Mouse (Mus musculus): Measurements from ENCODE around the gene Lypd6. TPM values are rescaled to one million over a fixed set of nuclear protein-coding genes. Genes with fewer than 3 reads are reported as not detected.

Lypd6 gene
- total and polyA plus RNA-seq, 3 experiments = not detected

GRCm38 (mm10) chr2:50150816-50151215, 84.6 kb downstream of the Lypd6 start:
- no peaks in the 10 kb centered on the region for H3K36me3 ChIP-seq (ENCODE audit: control insufficient read depth in 1 of 2, insufficient read depth in 2 of 2, low read length in 2 of 2)
- H3K27me3 ChIP-seq (ENCODE audit: control insufficient read depth in 1 of 2, insufficient read depth in 2 of 2, low read length in 2 of 2) = no peaks in the 10 kb centered on the region
- H3K79me2 ChIP-seq (ENCODE audit: control insufficient read depth, insufficient read depth, low read length, poor library complexity) = no peaks in the 10 kb centered on the region
- no peaks in the 10 kb centered on the region for H3K4me1 ChIP-seq (ENCODE audit: control insufficient read depth in 1 of 2, insufficient read depth in 2 of 2, low read length in 2 of 2)
- no peak overlapping the region for H3K4me3 ChIP-seq (ENCODE audit: control insufficient read depth in 1 of 2, insufficient read depth in 1 of 2, low read depth in 2 of 2, low read length in 2 of 2)
- H3K9me3 ChIP-seq (replicated peaks; ENCODE audit: insufficient read depth, low read length) = no peaks in the 10 kb centered on the region
- H3K27ac ChIP-seq (ENCODE audit: control insufficient read depth, low read depth, low read length) = no peak overlapping the region
- TF ChIP-seq ZKSCAN1 (IDR thresholded peaks at IDR 0.05; ENCODE audit: low read depth, low read length) = no peak
- TF ChIP-seq MAZ (IDR thresholded peaks at IDR 0.05; ENCODE audit: low read depth, low read length) = no peak
- no peak for TF ChIP-seq MAFK (IDR thresholded peaks at IDR 0.05; ENCODE audit: borderline replicate concordance, low read depth, low read length)
- TF ChIP-seq EP300 (IDR thresholded peaks at IDR 0.05; ENCODE audit: low read depth in 1 of 2, low read length in 2 of 2) = no peak
- no peak for TF ChIP-seq MYB (IDR thresholded peaks at IDR 0.05; ENCODE audit: low read depth, low read length)
- TF ChIP-seq NELFE (IDR thresholded peaks at IDR 0.05; ENCODE audit: low read depth, low read length) = no peak
- no peak for TF ChIP-seq MAX (IDR thresholded peaks at IDR 0.05; ENCODE audit: low read length)
- no peak overlapping the region for H3K9ac ChIP-seq (ENCODE audit: control insufficient read depth, low read depth, low read length, poor library complexity, severe bottlenecking)
- no peak for DNase-seq (ENCODE audit: low read depth, low spot score)

GRCm38 (mm10) chr2:50151401-50151800, 85.2 kb downstream of the Lypd6 start:
- Histone ChIP-seq H3K27me3 (ENCODE audit: control insufficient read depth in 1 of 2, insufficient read depth in 2 of 2, low read length in 2 of 2) (no peaks in the 10 kb centered on the region), H3K4me1 (ENCODE audit: control insufficient read depth in 1 of 2, insufficient read depth in 2 of 2, low read length in 2 of 2) (no peaks in the 10 kb centered on the region)
- no peak for TF ChIP-seq SMC3 (IDR thresholded peaks at IDR 0.05; ENCODE audit: low read depth, low read length)
- no peak for TF ChIP-seq RCOR1 (IDR thresholded peaks at IDR 0.05; ENCODE audit: low read depth, low read length)
- no peak for TF ChIP-seq MYC (IDR thresholded peaks at IDR 0.05; ENCODE audit: low read depth, low read length)
- no peak for TF ChIP-seq RAD21 (IDR thresholded peaks at IDR 0.05; ENCODE audit: low read depth, low read length)
- TF ChIP-seq SIN3A (IDR thresholded peaks at IDR 0.05; ENCODE audit: low read length) = no peak
- TF ChIP-seq POLR2AphosphoS2 (IDR thresholded peaks at IDR 0.05; ENCODE audit: low read length) = no peak
- no peak for TF ChIP-seq USF1 (IDR thresholded peaks at IDR 0.05; ENCODE audit: low read depth, low read length)
- no peak for TF ChIP-seq MAFK (IDR thresholded peaks at IDR 0.05; ENCODE audit: borderline replicate concordance, low read depth, low read length)
- no peak for TF ChIP-seq CHD2 (IDR thresholded peaks at IDR 0.05; ENCODE audit: low read length)
- TF ChIP-seq BHLHE40 (IDR thresholded peaks at IDR 0.05; ENCODE audit: borderline replicate concordance, low read depth, low read length) = no peak
- TF ChIP-seq ZKSCAN1 (IDR thresholded peaks at IDR 0.05; ENCODE audit: low read depth, low read length) = no peak
- TF ChIP-seq KAT2A (conservative IDR thresholded peaks at IDR 0.05; ENCODE audit: low read depth, low read length) = no peak
- TF ChIP-seq CTCF (IDR thresholded peaks at IDR 0.05 in 2 of 3, conservative IDR thresholded peaks at IDR 0.05 in 1 of 3; ENCODE audit: control insufficient read depth in 1 of 3, insufficient read depth in 1 of 3, low read depth in 2 of 3, low read length in 3 of 3, poor library complexity in 1 of 3, severe bottlenecking in 1 of 3) = no peak
- TF ChIP-seq NRF1 (IDR thresholded peaks at IDR 0.05; ENCODE audit: insufficient read depth, low read depth, low read length, poor library complexity, severe bottlenecking) = no peak
- TF ChIP-seq USF2 (IDR thresholded peaks at IDR 0.05; ENCODE audit: borderline replicate concordance in 1 of 2, insufficient read depth in 1 of 2, low read depth in 1 of 2, low read length in 2 of 2) = no peak
- no peak for TF ChIP-seq POLR2AphosphoS5 (IDR thresholded peaks at IDR 0.05; ENCODE audit: borderline replicate concordance, low read depth, low read length)
- no peak for TF ChIP-seq MYB (IDR thresholded peaks at IDR 0.05; ENCODE audit: low read depth, low read length)
- no peak for TF ChIP-seq TCF12 (IDR thresholded peaks at IDR 0.05; ENCODE audit: low read depth, low read length)
- TF ChIP-seq HCFC1 (IDR thresholded peaks at IDR 0.05; ENCODE audit: low read depth, low read length) = no peak

More at GRCm38 (mm10) chr2:50151401-50151800, 85.2 kb downstream of the Lypd6 start:
- H3K9me3 ChIP-seq (replicated peaks; ENCODE audit: insufficient read depth, low read length) = no peaks in the 10 kb centered on the region
- no peaks in the 10 kb centered on the region for H3K36me3 ChIP-seq (ENCODE audit: control insufficient read depth in 1 of 2, insufficient read depth in 2 of 2, low read length in 2 of 2)
- H3K27ac ChIP-seq (ENCODE audit: control insufficient read depth, low read depth, low read length) = no peak overlapping the region
- H3K79me2 ChIP-seq (ENCODE audit: control insufficient read depth, insufficient read depth, low read length, poor library complexity) = no peaks in the 10 kb centered on the region
- DNase-seq (ENCODE audit: low read depth, low spot score) = no peak
- no peak overlapping the region for H3K9ac ChIP-seq (ENCODE audit: control insufficient read depth, low read depth, low read length, poor library complexity, severe bottlenecking)
- H3K4me3 ChIP-seq (ENCODE audit: control insufficient read depth in 1 of 2, insufficient read depth in 1 of 2, low read depth in 2 of 2, low read length in 2 of 2) = no peak overlapping the region
